Mouse (Mus musculus): ENCODE measurements around the gene Sash1. TPM values are rescaled to one million over a fixed set of nuclear protein-coding genes. Genes with fewer than 3 reads are reported as not detected.

The Sash1 gene
- polyA plus RNA-seq, 1 experiment from 2014 or later: 1.7 TPM

DNA sequence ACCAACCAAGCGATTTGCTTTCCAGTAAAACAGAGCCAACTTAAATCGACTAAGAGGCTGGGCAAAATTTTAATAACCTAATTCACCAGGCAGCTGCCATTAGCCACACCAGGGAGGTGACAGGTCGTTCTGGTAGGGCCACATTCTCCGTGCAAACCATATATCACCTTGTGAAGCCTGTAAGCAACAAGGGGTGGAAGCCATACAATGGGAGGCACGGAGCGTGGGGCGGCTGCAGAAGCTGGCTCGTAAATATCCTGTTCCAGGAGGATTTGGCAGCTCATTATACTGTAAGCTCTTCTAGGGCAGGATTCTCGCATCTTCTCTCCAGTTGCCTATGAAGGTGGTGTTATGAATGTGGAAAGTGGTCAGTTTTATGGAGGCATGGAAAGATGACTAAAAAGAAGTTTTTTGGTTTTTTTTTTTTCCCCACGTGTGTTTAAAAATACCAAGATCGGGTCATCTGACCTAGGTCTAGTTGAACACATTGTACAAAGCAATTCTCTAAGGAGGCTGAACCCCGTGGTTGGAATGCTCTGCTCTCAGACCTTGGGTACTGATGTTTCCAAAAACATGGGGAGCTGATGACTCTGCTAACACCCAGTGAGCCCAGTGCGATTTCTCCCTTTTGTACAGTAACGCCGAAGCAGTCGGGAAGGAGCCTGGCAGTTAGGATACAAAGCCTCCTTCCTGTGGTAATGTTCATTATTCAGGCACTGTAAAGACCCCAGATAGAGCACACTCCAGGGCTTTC is 24.5 kb upstream of the Sash1 start:
- Histone ChIP-seq H3K4me3 (ENCODE audit: low read depth, low read length) (no peak overlapping the region), H3K27ac (ENCODE audit: low read depth, low read length) (no peak overlapping the region), H3K9ac (ENCODE audit: low read depth, low read length) (no peak overlapping the region), H3K36me3 (ENCODE audit: control insufficient read depth, insufficient read depth, low read length) (no peaks in the 10 kb centered on the region), H3K4me2 (no peak overlapping the region), H3K27me3 (replicated peaks; ENCODE audit: control insufficient read depth, insufficient read depth, low read length) (no peaks in the 10 kb centered on the region), H3K9me3 (ENCODE audit: control insufficient read depth, low read length) (no peaks in the 10 kb centered on the region), H3K4me1 (replicated peaks; ENCODE audit: control insufficient read depth, insufficient read depth, low read length) (no peaks in the 10 kb centered on the region)
- WGBS: 73% methylated on average over 16 of the region's 16 CpGs
- DNase-seq (ENCODE audit: low spot score): no peak
- no peak for ATAC-seq (replicated peaks; ENCODE audit: low FRiP score)

- DNase-seq (ENCODE audit: low spot score) (no peak), ATAC-seq (replicated peaks; ENCODE audit: low FRiP score) (no peak)
- Histone ChIP-seq H3K4me2 (no peak overlapping the region), H3K4me3 (ENCODE audit: low read depth, low read length) (no peak overlapping the region), H3K9me3 (ENCODE audit: control insufficient read depth, low read length) (no peaks in the 10 kb centered on the region), H3K9ac (ENCODE audit: low read depth, low read length) (no peak overlapping the region), H3K27me3 (replicated peaks; ENCODE audit: control insufficient read depth, insufficient read depth, low read length) (no peaks in the 10 kb centered on the region), H3K4me1 (replicated peaks; ENCODE audit: control insufficient read depth, insufficient read depth, low read length) (no peaks in the 10 kb centered on the region), H3K36me3 (ENCODE audit: control insufficient read depth, insufficient read depth, low read length) (no peaks in the 10 kb centered on the region), H3K27ac (ENCODE audit: low read depth, low read length) (no peak overlapping the region)
- WGBS: 79% methylated on average over 6 of the region's 6 CpGs
Measured at GRCm38 (mm10) chr10:8903086-8903485, 17.2 kb upstream of the Sash1 start.

DNA sequence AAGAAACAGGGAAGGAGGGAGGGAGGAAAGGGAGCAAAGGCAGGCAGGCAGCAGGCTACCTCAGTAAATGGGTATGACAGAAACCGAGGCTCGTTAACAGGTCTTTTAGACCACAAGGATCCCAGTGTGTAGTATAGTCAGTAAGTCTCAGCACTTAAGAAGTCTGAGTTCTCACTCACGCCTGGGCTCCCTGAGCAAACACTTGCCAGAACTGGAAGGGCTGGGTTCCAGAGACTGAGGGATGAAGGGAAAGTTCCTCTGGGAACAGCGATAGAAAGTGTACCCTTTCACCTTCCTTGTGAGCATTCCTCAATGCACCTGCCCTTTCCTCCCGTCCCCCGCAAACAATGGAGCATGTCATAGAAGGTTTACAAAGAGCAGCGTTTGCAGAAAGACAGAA is 16.5 kb upstream of the Sash1 start:
- no peak overlapping the region for H3K9ac ChIP-seq (ENCODE audit: low read depth, low read length)
- H3K4me1 ChIP-seq (replicated peaks; ENCODE audit: control insufficient read depth, insufficient read depth, low read length): no peaks in the 10 kb centered on the region
- no peaks in the 10 kb centered on the region for H3K9me3 ChIP-seq (ENCODE audit: control insufficient read depth, low read length)
- 78% methylated on average over 7 of the region's 7 CpGs for WGBS
- H3K27ac ChIP-seq (ENCODE audit: low read depth, low read length): no peak overlapping the region
- H3K36me3 ChIP-seq (ENCODE audit: control insufficient read depth, insufficient read depth, low read length): no peaks in the 10 kb centered on the region
- no peak for ATAC-seq (replicated peaks; ENCODE audit: low FRiP score)
- H3K4me3 ChIP-seq (ENCODE audit: low read depth, low read length): no peak overlapping the region
- no peak for DNase-seq (ENCODE audit: low spot score)
- no peak overlapping the region for H3K4me2 ChIP-seq
- no peaks in the 10 kb centered on the region for H3K27me3 ChIP-seq (replicated peaks; ENCODE audit: control insufficient read depth, insufficient read depth, low read length)

DNA sequence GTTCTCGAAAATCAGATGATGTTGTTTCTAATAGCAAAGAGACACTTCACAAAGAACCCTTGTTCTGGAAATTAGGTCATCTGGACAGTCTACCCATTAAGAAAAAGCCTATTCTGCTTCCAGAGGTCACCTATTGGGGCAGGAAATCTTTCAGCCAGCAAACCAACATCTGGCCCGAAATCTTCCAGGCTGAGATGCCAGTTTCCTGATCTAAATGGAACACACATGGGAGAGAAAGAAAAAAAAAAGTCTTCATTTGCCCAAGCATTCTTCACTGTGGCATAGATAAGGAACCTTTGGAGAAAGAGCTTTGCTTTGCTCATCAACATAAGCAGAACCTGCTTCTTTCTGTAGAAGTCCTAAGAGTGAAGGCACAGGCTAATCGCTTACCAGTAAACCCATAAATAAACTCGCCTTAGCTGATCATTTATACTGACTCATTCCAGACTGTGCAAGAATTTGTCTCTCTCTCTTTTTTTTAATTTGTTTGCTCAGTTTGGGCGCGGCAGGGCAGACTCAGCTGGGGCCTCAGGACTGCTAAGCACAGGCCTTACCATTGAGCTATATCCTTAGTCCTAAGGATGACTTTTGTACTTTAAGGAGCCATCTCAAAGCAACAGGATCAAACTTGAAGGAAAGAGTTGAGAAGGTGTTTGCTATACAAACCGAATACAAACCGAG is 13.1 kb upstream of the Sash1 start:
- no peaks in the 10 kb centered on the region for H3K4me1 ChIP-seq (replicated peaks; ENCODE audit: control insufficient read depth, insufficient read depth, low read length)
- no peak overlapping the region for H3K27ac ChIP-seq (ENCODE audit: low read depth, low read length)
- H3K4me2 ChIP-seq: no peak overlapping the region
- H3K27me3 ChIP-seq (replicated peaks; ENCODE audit: control insufficient read depth, insufficient read depth, low read length): no peaks in the 10 kb centered on the region
- no peak overlapping the region for H3K4me3 ChIP-seq (ENCODE audit: low read depth, low read length)
- no peaks in the 10 kb centered on the region for H3K9me3 ChIP-seq (ENCODE audit: control insufficient read depth, low read length)
- DNase-seq (ENCODE audit: low spot score) (no peak), ATAC-seq (replicated peaks; ENCODE audit: low FRiP score) (no peak)
- no peak overlapping the region for H3K9ac ChIP-seq (ENCODE audit: low read depth, low read length)
- H3K36me3 ChIP-seq (ENCODE audit: control insufficient read depth, insufficient read depth, low read length): no peaks in the 10 kb centered on the region
- 72% methylated on average over 8 of the region's 8 CpGs for WGBS

DNA sequence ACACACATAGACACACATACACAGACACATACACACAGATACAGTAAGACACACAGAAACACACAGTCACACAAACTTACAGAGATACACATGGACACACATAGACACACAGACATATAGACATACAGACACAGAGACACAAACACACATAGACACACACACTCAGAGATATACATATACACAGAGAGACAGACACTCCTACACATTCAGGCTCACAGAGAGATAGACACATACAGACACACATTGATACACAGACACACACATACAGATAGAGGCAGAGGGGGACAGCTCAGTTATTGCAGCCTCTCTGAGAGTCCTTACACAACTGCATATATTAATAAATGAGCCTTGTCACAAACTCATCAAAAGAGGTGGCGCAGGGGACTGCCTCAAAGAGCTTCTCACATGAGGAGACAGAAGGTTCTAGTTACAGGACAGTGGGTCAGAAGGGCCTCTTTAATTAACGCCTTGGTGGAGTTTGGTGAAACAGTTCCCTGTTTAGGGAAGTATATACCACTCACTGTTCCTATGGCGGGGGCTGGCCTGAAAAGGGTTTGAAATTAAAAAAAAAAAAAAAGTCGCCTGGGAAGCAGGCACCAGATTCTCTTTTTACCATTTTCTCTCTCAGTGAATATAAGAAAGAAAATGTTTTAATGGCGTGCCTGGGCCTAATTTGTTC is 12.4 kb upstream of the Sash1 start:
- no peak overlapping the region for H3K9ac ChIP-seq (ENCODE audit: low read depth, low read length)
- no peaks in the 10 kb centered on the region for H3K9me3 ChIP-seq (ENCODE audit: control insufficient read depth, low read length)
- no peak overlapping the region for H3K27ac ChIP-seq (ENCODE audit: low read depth, low read length)
- 60% methylated on average over 5 of the region's 5 CpGs for WGBS
- H3K27me3 ChIP-seq (replicated peaks; ENCODE audit: control insufficient read depth, insufficient read depth, low read length): no peaks in the 10 kb centered on the region
- H3K4me3 ChIP-seq (ENCODE audit: low read depth, low read length): no peak overlapping the region
- no peaks in the 10 kb centered on the region for H3K4me1 ChIP-seq (replicated peaks; ENCODE audit: control insufficient read depth, insufficient read depth, low read length)
- DNase-seq (ENCODE audit: low spot score) (no peak), ATAC-seq (replicated peaks; ENCODE audit: low FRiP score) (no peak)
- no peaks in the 10 kb centered on the region for H3K36me3 ChIP-seq (ENCODE audit: control insufficient read depth, insufficient read depth, low read length)
- H3K4me2 ChIP-seq: no peak overlapping the region

GRCm38 (mm10) chr10:8894965-8895515 is 9.2 kb upstream of the Sash1 start:
- DNase-seq (ENCODE audit: low spot score) (no peak), ATAC-seq (replicated peaks; ENCODE audit: low FRiP score) (peak; percentile 56; the same call in 1 of the 2 replicates)
- Histone ChIP-seq H3K4me3 (ENCODE audit: low read depth, low read length) (no peak overlapping the region), H3K9ac (ENCODE audit: low read depth, low read length) (no peak overlapping the region), H3K27ac (ENCODE audit: low read depth, low read length) (no peak overlapping the region), H3K27me3 (replicated peaks; ENCODE audit: control insufficient read depth, insufficient read depth, low read length) (no peaks in the 10 kb centered on the region), H3K4me2 (no peak overlapping the region), H3K4me1 (replicated peaks; ENCODE audit: control insufficient read depth, insufficient read depth, low read length) (no peaks in the 10 kb centered on the region; the same call in 1 of the 2 replicates), H3K9me3 (ENCODE audit: control insufficient read depth, low read length) (no peaks in the 10 kb centered on the region), H3K36me3 (ENCODE audit: control insufficient read depth, insufficient read depth, low read length) (no peaks in the 10 kb centered on the region)
- WGBS: 86% methylated on average over 6 of the region's 6 CpGs

DNA sequence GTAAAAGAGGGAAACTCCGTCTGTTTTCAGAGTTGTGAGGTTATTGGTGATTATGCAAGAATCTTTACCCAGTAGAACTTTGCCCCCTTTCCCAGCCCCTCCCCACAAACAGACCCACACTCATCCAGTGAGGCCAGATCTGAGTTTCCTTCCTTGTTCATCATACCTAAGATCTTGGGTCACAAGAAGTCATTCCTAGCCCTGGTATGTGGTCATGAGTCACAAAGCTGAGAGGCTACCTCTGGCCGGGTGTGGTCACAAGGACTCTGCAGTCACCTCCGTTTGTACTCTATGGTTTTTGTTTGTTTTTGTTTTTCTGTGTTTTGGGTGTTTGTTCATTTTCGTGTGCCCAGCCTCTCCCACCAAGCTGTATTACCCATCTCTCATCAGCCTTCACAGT is 4.6 kb upstream of the Sash1 start:
- H3K4me3 ChIP-seq (ENCODE audit: low read depth, low read length): no peak overlapping the region
- H3K4me2 ChIP-seq: no peak overlapping the region
- 52% methylated on average over 4 of the region's 4 CpGs for WGBS
- ATAC-seq (replicated peaks; ENCODE audit: low FRiP score): no peak
- H3K27ac ChIP-seq (ENCODE audit: low read depth, low read length): no peak overlapping the region
- DNase-seq (ENCODE audit: low spot score): no peak
- no peaks in the 10 kb centered on the region for H3K27me3 ChIP-seq (replicated peaks; ENCODE audit: control insufficient read depth, insufficient read depth, low read length)
- H3K36me3 ChIP-seq (ENCODE audit: control insufficient read depth, insufficient read depth, low read length): no peaks in the 10 kb centered on the region
- no peaks in the 10 kb centered on the region for H3K9me3 ChIP-seq (ENCODE audit: control insufficient read depth, low read length)
- no peak overlapping the region for H3K9ac ChIP-seq (ENCODE audit: low read depth, low read length)
- H3K4me1 ChIP-seq (replicated peaks; ENCODE audit: control insufficient read depth, insufficient read depth, low read length): no peaks in the 10 kb centered on the region; the same call in 1 of the 2 replicates

GRCm38 (mm10) chr10:8889341-8889740 is 3.5 kb upstream of the Sash1 start:
- Histone ChIP-seq H3K9me3 (ENCODE audit: control insufficient read depth, low read length) (no peaks in the 10 kb centered on the region), H3K9ac (ENCODE audit: low read depth, low read length) (no peak overlapping the region), H3K27ac (ENCODE audit: low read depth, low read length) (no peak overlapping the region), H3K4me2 (no peak overlapping the region), H3K4me3 (ENCODE audit: low read depth, low read length) (no peak overlapping the region), H3K36me3 (ENCODE audit: control insufficient read depth, insufficient read depth, low read length) (no peaks in the 10 kb centered on the region), H3K4me1 (replicated peaks; ENCODE audit: control insufficient read depth, insufficient read depth, low read length) (peaks cover 3% of the 10 kb centered on the region; the same call in 1 of the 2 replicates), H3K27me3 (replicated peaks; ENCODE audit: control insufficient read depth, insufficient read depth, low read length) (no peaks in the 10 kb centered on the region)
- WGBS: 73% methylated on average over 4 of the region's 4 CpGs
- ATAC-seq (replicated peaks; ENCODE audit: low FRiP score) (no peak), DNase-seq (ENCODE audit: low spot score) (no peak)

All from liver, embryonic 11.5 days (tissue).